Mouse (Mus musculus) megakaryocyte-erythroid progenitor cell, adult 5-6 weeks (primary cell): Measurements from ENCODE around the gene Efl1. TPM values are rescaled to one million over a fixed set of nuclear protein-coding genes. Genes with fewer than 3 reads are reported as not detected.
"Not testable (repeated sequence)": the region's sequence is repeated elsewhere in the genome, so short reads cannot be mapped to it uniquely, and the experiment has no call there.

Experiments used
- ATAC-seq: replicated peaks from 2 replicates; pipeline ENCODE4 v1.8.0; 2016; ENCODE audit warnings: mild to moderate bottlenecking, inconsistent platforms; ENCODE audit not compliant: severe bottlenecking, poor library complexity, low FRiP score, low TSS enrichment
- total RNA-seq, 2 experiments: library from RNA; stranded (forward) in 1 of 2; stranded (reverse) in 1 of 2; fragments of 200-1000, 215-1000 nt in 1 of 2; fragments of >200 nt in 1 of 2; fragmentation: Nextera tagmentation in 1 of 2; gene quantifications; 2 replicates each; pipeline ENCODE4 v1.2.3; 2014 to 2017

Efl1 gene
- total RNA-seq, 2 experiments from 2014 or later = 34.3 to 34.6 TPM

DNA sequence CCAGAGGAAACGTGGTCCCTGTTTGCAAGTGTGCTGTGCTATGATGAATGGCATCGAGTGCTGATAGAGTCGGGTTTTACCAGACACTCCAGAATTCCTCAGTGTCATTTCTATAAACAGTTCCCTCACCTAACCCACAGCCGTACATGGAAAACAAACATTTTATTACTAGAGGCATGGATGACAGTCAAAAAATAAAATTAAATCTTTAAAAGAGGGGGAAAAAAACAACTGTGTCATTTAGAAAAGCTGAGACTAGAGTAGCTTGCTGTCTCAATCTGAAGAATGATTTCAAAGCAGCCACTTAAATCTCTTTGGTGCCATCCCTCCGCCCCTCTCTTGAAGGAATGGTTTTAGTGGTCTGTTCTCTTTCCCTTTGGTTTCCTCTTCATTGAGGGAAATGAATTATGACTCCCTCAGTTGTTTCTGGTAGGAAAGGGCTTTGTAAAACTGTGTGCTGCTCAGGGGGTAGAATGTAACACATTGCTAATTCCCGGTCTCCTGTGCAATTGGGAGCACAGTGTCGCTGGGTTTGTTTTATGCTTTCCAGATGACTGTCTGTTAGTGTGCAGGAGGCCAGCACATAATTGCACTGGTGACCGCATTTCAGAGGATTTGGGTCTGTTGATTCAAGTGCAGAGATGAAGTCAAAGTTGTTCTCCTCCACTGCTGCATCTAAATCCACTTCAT lies 67.6 kb downstream of the Efl1 start:
- no peak for ATAC-seq

DNA sequence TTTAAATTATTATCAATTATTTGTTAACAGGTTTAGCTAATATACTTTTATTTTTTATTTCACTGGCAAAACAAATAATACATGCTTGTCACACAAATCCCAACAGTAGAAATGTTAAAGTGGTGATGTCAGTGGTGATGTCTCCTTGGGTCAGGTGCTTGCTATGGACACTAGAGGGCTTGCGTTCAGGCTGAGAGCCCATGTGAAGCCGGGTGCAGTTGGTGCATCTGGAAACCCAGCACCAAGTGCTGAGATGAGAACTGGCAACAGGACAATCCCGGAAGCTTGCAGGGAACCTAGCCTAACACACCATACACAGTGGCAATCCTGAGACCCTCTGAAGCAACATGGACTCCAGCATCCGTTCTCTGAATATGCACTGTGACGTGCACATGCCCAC lies 70.9 kb downstream of the Efl1 start:
- ATAC-seq = peak; percentile 54

DNA sequence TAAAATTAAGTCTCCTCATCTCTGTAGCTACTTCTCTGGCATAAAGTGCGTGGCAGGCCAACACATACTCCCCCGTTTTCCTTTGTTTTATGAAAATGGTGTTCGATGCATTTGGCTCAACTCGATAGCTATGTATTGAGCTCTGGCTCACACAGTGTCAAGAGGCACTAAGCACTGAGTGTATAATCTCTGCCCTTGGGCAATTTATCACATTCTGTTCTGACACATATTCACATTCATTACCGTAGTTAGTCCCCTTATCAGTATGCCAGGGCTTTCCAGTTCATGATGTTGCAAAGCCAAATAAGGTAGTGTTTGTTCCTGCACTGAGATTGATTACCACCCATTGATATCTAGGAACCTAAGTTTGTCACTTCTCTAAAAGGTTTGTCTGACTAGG lies 71.3 kb downstream of the Efl1 start:
- ATAC-seq = peak; percentile 53; the same call in 1 of the 2 replicates

DNA sequence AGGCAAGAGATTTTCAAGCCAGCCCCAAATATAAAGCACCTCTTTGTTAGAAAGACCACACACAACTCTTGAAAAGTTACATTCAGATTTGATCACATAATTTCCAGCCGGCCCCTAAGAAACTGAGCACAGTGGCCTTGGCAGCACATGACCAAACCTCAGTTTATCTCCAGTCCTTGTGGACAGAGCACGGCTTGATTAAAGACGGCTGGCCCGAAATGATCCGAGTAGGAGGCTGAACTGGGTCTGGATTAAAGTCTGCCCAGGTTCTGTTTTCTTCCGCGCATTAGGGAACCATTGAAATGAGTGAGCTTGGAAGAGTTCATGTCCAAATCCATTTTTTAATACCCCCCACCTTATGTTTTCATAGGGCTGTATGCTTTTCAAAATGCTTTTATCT lies 72.1 kb downstream of the Efl1 start:
- ATAC-seq = no peak

DNA sequence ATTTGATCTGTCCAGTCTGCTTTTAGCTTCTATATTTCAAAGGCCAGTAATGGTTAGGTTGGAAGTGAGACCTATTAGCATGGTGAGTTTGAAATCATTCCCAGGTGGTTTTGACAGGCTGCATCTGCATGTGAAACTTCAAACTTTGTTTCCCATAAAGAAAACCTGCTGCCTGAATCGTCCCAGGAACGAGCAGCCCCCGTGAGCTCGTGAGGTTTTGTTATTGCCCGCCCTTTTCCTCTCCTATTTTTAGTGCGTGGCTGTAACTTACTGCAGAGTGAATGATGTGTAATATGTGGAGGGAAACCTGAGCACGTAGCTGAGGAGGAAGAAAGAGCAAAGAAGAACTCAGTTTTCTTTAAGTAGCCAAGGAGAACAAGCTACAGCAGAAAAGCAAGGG lies 72.5 kb downstream of the Efl1 start:
- ATAC-seq = no peak

DNA sequence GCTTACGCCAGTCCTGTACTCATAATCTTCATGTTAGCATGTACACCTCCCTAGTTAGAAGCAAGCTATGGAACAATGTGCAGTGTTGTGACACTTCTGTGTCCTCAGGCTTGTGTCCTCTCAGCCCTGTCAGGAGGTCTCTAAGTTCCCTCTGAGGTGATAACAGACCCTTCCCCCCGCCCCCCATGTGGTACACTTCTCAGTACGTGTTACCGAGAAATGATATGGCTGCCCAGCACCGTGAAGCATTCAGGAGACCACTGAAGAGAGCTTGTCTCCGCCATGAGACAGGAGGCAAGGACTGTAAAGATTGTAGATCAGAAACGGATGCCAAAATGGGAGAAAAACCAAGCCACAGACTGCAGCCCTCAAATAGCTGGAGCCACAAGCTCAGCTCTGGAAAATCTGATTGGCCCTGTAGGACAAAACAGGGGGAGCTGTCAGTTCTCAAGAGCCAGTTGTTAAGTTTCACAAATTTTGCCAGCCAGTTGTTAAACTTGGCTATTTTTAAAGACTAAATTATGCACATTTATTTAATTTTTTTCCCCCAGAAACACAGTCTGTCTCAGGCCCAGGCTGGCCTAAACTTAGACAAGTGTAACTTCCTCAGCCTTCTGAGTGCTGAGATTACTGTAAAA lies 74.2 kb downstream of the Efl1 start:
- ATAC-seq = no peak

DNA sequence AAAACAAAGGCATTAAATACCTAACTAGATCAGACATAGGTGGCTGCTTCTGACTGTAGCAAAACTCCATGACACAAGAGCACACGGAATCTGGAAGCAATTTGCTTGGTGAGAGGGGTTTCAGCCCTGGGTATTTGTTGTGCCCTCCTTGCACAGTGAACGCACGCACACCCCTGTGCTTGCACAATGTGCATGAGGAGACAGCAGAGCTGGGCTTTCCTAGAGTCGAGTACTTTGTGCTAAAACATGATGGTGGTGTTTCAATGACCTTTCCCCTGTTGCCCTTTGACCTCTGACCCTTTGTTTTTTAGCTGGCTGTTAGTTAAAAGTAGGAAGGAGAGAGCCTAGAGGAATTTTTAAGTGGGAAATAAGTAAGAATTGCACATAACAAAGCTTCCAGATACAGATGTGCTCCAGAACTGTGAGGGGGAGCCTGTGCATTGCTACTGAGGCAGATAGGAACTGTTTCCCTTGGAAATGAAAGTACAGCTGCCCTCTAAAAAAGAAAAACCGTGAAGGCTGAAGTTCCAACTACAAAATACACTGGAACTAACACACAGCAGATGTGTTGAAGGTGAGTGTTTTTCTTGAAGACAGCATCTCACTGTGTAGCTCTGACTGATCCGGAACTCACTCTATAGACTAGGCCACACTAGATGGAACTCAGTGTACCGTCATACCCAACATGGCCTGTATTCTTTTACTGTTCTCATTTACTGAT lies 74.9 kb downstream of the Efl1 start:
- no peak for ATAC-seq

DNA sequence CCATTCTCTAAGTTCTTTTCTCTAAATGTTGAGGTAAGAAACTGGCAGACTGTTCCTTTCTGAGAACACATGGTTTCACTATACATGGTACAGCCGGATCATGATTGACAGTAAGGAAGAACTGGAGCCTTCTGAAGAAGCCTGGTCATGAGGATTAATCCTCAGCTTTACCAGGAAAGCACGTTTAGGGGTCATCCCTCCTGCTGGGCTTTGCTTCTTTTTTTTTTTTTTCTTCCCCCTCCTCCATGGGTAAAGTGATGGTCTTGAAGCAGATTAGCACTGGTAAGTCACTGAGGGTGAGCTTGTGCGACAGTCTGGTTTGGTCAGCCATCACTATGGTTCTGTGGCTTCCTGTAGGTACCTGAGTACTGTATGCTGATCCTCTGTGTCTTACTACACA lies 76.1 kb downstream of the Efl1 start:
- no peak for ATAC-seq

DNA sequence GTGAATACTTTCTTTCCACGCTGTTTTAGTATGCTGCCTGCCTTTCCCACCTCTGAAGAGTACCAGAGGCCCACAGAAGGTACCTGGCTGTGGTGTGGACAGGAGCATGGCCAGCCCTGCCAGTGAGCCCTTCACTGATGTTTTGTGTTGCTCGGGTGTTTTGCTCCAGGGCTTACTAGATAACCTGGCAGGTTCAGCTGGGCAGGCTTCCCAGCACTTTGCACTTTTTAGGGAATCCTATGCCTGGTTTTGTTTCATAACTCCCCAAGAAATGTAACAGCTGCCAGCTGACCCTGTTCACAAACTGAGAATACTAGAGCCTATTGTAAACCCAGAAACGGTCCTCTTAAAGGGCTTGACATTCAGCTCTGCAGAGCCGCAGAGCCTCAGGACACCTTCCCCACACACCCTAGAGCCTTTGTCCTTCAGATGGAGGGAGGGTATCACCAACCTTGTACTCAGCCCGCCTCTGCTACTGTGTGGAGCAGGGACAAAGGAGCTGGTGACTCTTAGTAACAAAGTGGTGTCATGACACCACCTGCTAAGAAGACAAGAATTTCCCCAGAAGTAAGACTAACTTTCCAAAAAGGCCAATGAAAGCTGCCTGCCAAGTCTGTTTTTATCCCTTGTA lies 76.7 kb downstream of the Efl1 start:
- ATAC-seq = no peak

DNA sequence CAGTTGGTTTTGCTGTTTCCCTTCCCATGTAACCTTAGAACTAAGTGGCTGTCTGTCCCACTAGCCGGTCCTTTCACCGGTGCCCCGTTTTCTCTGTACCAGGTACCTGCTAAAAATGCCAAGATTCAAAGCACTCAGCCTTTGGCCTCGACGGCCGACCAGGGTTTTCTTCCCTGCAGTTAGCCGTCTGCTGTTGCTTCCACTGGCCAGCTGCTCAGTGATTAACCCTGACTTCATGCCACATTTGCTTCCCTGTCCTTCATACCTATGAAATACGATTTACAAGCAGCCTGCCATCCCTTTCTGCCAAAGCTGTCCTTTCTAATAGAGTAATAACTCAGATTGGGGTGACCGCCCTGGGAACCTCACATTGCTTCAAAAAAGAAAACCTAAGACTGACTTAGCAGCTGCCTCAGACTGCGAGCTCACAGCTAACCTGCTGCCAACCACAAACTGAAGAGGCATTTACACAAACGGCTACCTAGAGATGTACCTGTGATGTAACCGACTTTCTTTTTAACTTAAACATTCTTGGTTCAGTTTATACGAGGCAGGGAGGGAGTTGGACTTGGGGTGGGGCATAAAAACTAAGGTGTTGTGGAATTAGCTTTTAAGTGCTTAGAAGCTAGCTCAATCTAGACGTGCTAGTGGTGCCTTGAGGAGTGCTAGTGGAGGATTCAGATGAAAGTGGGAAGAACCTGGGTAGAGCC lies 77.5 kb downstream of the Efl1 start:
- no peak for ATAC-seq

DNA sequence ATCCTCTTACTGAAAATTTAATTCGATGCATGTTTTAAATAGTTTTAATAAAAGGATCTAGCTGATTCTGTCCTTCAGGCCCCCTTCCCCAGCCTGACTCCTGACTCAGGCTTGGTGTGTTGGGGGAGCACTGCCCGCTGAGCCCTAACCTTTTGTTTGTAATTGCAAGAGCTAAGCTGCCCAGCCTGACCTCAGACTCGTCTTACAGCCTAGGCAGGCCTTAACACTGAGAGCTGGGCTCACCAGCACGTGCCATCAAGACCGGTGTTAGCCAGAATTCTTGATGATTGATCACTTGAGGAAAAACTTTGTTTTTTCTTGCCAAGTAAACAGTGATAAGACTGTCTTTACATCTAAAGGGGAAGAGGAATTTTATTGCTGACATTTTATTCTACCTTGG lies 78.7 kb downstream of the Efl1 start:
- ATAC-seq = no peak

DNA sequence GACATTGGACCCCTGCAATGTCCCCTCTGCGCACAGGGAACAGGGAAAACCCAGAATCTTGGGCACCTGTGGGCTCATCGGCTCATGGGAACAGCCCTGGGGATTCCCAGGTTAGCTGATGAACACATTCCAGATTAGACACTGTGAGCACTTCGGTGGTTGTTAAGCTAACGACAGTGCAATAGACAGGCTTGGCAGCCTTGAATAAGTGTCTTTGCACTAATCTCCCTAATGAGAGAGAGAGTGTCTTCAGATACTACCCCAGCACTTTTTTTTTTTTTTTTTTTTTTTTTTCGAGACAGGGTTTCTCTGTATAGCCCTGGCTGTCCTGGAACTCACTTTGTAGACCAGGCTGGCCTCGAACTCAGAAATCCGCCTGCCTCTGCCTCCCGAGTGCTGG lies 80.6 kb downstream of the Efl1 start:
- ATAC-seq = not testable (repeated sequence)

DNA sequence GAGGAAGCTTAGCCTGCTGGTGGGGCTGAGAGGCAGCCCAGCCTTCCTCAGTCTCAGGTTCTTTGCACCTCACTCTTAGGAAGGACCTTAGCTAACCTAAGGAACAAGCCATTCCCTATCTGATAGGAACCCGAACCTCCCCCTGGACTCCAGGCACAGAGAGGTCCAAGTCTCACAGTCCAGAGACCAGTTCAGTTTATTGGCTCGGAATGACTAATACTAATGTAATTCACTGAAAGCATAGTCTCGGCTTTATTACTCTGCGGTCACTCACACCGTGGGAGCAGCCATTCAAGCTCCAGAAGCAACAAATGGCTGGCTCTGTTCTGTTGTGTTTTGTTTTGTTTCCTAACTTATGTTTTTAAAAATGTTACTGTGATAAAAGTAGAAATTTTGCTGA lies 84.7 kb downstream of the Efl1 start:
- no peak for ATAC-seq

DNA sequence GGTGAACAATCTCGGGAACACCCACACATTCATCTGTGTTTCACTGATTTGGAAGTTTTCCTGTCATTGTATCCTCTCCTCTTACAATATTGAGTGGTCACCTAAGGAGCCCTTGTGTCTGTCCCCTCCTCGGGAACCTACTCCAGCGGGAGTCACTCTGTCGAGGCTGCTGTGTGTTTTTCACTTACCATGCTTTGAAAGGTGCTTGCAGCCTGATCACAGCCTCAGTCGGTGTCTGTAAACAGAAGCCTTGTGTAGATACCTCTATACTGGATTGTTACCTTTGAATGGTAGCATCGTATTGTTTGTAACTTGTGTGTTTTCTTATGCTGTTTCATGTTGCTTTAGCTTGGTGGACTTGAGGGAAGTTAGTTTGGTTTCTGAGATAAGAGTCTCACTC lies 85.6 kb downstream of the Efl1 start:
- peak; percentile 59; the same call in 1 of the 2 replicates for ATAC-seq

DNA sequence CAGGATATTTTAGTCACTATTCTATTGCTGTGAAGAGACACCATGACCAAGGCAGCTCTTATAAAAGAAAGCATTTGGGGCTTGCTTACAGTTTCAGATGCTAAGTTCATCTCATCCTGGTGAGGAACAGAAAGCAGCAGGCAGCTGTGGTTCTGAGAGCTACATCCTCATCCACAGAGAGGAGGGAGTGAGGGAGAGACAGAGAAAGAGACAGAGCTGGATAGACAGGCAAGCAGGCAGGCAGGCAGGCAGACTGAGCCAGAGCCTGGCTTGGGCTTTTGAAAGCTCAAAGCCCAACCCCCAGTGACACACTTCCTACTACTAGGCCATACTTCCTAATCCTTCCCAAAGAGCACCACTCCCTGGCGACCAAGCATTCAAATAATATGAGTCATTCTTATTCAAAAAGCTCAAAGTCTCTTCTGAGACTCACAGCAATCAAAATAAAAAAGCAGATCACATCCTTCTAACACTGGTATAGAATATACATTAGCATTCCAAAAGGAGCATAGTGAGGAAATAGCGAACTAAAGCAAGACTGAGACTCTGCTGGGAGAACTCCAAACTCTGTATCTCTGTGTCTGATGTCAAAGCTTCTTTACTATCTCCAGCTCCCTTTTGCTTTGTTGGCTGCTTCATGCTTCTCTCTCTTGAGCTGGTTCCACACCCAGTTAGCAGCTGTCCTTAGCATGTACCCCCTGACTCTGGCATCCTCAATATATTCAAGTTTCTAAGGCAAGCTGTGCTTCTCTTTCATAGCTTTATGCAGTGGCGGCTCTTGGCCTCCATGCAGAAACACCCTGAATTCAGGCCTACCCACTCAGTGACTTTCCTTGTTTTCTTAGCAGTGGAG lies 86.6 kb downstream of the Efl1 start:
- no peak for ATAC-seq

DNA sequence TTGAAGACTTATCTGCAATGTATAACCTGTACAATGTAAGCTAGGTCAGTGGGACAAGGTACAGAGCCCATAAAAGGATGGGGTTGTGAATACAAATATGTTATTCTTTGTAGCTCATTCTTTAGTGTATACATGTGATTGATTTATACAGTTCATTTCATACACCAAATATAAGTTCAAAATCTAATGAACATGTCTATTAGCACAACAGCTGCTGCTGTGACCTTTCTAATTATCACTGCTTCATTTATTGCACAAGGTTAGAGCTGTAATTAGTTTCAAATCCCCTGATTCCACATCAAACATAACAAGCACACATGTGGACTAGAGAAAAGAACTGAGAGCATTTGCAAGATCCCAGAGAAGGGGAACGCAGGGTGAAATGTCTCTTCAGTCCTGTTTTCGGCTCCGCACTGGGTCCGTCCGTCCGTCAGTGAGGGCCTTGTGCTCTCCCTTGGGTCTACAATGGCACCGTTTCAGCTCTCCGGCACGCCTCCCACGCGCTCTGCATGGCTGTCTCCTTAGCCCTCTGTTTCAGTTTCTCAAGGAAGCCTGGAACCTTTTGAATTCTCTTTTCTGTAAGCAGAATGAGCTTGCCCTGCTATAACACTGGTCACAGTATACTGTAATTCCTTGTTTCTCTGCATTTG lies 94.8 kb downstream of the Efl1 start:
- no peak for ATAC-seq

DNA sequence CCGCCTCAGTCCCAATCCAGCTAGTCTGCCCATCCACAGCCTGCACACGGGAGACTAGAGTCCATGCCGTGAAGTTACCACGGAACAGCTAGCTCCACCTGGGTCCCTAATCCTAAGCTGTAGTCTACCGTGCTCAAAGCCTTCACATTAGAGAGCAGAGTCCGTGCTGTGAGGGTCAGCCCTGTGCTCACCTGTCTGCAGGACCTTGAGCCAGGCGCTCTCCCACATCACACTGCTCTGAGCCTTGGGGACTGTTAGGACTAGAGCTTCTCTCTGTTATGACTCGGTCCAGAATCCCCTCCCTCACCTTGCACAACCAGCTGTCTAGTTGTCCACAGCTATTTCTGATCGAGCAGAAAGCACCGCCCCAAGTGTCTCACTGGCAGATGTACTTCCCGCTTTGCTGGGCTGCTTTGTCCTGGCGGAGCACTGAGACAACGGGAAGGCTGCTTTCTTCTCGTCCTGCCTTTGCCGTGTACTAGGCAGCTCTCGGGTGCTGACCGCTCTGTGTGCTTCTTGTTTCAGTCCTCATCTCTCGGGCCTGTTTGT lies 95.8 kb downstream of the Efl1 start:
- ATAC-seq = no peak

DNA sequence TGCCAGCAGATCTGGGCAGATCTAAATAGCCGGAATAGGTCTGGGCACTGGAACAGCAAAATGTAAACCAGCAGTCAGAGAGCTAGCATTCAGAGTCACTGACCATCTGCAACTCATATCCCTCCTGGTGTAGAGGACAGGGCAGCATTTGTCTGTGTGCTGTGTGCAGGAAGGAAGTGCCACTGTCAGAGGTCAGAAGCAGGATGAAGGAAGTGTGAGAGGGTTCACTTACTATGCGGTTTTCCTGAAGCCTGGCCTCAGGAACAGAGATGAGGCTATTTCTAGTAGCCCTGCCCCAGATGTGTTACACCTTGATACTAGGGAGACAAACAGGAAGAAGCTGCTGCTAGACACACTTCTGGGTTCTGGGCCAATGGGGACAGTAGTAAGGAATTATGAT lies 100.4 kb downstream of the Efl1 start:
- ATAC-seq = no peak
